Mouse (Mus musculus) left cerebral cortex, adult 11 months (tissue): ENCODE results near the gene Pax5.
"Not testable (repeated sequence)": the region's sequence is repeated elsewhere in the genome, so short reads cannot be mapped to it uniquely, and the experiment has no call there.

Experiments
- DNase-seq: peaks from one replicate; pipeline ENCODE4 v3.0.0; 2022; ENCODE audit warnings: low spot score

Pax5 gene

DNA sequence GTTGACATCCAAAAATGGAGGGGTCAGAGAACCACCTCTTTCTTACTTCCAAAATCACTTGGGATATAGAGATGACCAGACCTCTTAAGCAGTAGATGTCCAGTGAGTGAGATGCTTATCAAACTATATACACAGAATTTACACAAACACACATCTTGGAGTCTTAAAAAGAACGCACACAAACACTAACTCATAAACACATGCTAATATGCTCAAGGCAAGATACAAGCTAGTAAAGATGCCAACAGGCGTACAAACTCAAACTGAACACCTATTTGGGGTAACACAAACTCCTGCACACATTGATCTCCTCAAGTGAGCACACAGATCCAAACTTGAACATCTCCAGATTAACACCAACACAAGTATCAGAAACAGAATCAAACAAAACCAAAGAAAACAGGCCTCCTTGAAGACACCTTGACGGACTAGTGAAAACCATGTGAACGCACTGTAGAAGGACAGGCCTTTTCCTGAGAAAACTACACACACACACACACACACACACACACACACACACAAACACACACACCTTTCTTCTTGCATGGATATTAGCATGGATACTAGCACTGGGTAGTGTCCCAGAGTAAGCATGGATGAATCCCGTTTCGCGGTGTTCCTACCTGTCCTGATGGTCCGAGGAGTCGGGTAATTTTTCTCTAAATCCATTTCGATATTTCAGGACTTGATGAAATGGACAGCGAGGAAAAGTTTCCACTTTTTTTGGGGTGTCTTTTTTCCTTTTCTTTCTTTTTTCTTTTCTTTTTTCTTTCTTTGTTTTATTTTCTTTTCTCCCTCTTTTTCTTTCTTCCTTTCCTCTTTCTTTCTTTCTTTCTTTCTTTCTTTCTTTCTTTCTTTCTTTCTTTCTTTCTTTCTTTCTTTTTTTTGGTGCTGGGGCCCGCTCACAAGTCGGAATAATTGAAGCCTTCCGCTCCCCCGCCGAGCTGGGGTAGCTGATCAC, at the start of gene Pax5:
TSS of gene Pax5 (minus strand) at position 748 of the 961 bp plus-strand sequence.
- no peak for DNase-seq

DNA sequence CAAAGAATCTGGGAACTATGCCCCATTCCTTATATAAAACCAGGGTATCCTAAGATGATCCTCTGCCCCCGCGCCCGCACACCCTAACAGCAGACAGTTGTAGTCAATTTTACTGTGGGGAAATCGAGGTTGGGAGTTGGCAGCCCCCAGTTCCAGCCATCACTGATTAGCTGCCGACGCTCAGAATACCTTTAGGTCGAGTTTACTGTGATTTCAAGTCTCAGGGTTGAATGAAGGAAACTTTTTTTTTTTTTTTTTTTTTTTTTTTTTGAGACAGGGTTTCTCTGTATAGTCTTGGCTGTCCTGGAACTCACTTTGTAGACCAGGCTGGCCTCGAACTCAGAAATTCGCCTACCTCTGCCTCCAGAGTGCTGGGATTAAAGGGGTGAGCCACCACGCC, 46.8 kb upstream of the Pax5 start:
- not testable (repeated sequence) for DNase-seq

DNA sequence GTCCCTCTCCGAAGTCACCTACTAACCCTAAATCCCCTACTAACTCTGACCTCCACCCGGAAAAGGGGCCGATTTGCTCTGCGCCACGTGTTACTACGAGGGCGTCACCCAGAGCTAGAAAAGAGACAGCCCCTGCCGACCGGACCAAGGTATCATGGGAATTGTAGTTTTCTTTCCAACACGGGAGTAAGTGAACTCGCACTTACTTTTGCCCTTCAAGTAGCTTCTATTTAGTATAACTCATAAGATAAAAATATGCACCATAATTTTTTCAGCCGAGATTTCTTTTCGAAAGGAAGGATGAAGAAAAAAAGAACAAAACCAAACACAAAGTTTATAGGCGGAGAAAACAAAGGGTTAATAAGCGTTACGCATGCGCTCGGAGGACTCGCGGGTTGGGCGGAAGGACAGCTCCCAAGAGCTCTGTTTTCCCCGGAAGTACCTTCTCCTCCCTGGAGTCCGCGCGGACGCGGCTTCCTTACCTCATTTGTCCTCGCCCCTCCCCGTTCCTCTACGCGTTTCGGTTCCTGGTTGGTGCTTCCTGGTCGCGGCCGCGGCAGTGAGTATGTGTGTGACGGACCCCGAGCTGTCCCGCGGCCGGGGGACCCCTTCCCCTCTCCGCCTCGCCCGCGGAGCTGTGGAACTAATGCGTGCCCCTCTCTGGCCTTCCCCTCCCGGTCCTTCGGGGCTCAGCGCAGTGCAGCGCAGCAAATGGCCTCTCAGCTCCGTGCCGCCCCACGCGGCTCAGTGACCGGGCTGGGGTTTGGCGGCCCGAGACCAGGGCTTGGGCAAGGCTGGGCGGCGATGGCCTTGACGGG, 46.1 kb upstream of the Pax5 start:
- peak; percentile 87 for DNase-seq

- no peak for DNase-seq
Measured at GRCm38 (mm10) chr4:44755553-44756133, 45.4 kb upstream of the Pax5 start, which contains the start of gene Zcchc7. Zcchc7 (plus strand) TSS chr4:44755877.

DNA sequence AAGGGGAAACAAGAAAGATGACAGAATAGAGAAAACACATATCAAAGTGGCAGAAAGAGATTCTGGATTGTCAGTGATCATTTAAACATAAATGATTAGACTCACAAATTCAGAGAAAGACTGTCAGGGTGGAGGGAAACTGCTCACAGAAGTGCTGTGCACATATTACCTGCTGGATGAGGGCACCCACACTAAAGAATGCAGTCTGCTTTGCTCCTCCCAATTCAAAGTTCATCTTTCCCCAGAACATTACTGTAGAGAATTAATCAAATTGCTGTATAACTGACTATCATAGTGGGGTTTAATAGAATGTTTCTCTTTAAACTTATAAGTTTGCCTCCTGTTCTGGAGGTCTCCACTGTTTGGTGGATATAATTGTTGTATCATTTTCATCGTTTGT, 30.2 kb upstream of the Pax5 start:
- no peak for DNase-seq

DNA sequence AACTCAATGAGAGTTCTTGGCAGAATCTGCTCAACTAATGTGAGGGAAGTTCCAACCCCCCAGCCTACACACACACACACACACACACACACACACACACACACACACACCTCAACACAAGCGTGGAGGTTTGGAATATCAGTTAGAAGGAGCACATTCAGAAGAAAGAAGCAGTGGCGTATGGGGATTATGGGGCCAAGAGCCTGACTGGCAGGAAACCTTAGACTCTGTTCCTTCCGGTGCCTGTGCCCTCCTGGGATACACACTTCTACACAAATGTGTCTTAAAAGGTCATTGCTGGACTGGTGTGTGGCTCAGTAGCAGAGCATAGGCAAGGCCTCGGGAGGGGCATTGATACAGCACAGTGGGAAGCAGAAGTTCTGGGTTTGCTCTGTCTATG, 10.9 kb upstream of the Pax5 start:
- DNase-seq: no peak

GRCm38 (mm10) chr4:44720046-44720445, 9.8 kb upstream of the Pax5 start:
- no peak for DNase-seq

DNA sequence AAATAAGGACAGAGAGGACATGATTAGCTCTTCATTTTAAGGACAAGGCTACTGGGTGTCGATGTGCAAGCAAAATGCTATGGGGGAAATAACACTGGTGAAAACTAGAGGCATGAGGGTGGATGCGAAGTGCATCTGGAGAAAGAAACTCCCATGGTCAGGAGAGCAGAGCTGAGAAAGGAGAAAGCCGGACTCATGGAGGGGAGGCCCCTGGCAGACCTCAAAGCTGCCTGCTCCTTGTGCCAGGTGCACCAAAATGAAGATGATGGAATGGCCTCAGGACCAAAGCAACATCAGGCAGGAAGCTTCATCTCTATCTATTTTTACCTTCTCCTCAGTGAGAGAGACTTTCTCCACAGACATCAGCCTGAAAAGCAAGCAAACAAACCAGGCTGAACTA, 7.4 kb upstream of the Pax5 start:
- no peak for DNase-seq

- no peak for DNase-seq
Measured at GRCm38 (mm10) chr4:44716391-44716790, 6.1 kb upstream of the Pax5 start.

GRCm38 (mm10) chr4:44715621-44716160, 5.4 kb upstream of the Pax5 start:
- DNase-seq: no peak

DNA sequence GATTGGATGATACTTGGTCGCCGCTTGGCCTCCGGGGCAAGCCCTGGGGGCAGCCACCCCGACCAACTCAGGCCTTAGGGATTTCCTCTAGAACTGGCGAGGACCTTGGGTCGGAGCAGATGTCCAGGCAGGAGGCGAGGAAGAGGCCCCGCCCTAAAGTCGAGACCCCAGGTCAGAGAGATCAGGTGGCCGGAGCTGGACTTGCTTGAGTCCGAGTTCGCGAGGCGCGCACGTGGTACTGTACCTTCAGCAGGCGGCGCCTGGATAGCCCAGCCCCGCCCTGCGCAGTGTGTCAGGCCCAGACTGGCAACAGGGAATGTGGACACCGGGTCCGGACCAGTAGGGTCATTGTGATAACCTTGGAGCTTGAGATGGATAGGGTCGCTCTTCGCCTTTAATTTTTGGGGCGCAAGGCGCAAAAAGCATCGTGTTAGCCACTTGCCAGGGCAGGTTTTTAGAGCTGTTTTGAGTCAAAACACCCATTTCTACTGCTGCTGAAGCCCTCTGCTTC, 3.9 kb upstream of the Pax5 start:
- no peak for DNase-seq

DNA sequence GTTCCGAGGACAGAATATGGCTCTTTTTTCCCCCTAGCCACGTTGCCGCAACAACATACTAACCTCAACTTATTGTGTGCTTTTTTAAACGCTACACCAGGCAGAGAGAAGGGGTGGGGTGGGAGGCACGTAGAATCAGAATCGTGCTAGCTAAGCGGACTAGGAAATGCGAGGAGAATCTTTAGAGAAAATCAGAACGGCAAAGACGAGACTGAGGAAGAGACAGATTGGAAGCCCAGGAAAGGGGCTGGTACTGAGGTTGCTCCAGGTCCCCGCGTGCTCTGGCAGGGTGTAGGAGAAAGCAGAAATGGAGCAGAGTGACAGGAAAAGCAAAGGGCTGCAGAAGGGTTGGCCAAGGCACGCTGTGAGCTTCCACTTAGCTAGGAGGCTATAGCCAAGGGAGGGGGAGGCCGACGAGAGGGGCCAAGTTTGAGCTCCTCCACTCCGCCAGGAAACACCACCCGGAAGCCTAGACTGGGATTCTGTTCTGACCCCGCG, 3.3 kb upstream of the Pax5 start:
- DNase-seq: no peak

GRCm38 (mm10) chr4:44712786-44713553, 2.7 kb upstream of the Pax5 start:
- DNase-seq: no peak

GRCm38 (mm10) chr4:44712051-44712700, 1.9 kb upstream of the Pax5 start:
- DNase-seq: no peak

DNA sequence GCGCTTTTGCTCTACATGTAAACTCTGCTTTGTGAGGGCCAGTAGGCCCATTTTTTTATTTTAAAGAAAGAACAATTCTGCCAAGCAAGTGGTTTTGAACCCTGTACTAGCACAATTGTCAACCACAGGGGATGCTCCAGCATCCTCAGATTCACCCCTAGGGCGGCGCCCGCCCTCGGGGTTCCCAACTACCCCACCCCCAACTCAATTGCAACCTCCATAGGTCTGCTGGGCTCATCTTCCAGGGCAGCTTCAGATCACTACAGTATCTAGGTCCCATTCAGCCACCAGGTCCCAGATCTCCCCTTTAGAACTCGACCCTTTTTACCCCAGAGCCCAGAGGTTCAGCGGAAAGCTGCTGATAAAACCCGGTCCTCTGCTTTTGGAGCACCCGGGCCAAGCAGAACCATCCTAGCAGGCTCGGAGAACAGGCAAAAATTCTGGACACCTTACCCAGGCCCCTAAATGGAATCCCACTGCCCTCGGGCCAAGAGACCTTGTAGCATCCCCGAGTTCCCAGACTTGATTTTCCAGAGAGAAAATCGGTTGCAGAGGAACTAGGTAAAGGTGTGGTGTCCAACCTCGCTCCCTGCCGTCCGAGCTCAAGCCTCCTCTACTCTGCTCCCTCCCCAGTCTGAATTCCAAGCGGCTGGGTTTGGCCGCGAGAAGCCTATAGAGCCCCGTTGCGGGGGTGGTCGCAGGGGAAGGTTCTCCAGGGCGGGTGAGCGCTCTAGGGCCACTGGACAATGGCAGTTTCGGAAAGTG, 1.0 kb upstream of the Pax5 start:
- DNase-seq: no peak

DNA sequence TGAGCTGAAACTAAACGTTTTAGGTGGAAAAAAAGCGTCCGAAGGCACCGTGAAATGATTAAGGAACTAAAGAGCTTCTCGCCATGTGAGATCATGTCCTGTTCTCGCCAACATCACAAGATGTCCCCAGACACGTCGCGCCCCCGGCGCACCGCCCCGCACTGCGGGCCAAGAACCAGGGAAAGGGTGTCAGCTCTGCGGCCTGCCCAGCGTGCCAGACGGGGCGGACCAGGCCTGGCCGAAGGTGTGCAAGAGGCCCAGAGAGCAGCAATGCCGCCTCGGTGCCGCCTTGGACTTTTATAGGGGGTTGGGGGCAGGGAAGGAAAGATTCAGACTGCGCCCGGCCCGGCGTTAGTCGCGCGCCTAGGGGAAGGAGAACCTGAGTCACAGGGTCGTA, 412 bp upstream of the Pax5 start:
- no peak for DNase-seq

- no peak for DNase-seq
Measured at GRCm38 (mm10) chr4:44709091-44709695, 1.1 kb downstream of the Pax5 start.

DNA sequence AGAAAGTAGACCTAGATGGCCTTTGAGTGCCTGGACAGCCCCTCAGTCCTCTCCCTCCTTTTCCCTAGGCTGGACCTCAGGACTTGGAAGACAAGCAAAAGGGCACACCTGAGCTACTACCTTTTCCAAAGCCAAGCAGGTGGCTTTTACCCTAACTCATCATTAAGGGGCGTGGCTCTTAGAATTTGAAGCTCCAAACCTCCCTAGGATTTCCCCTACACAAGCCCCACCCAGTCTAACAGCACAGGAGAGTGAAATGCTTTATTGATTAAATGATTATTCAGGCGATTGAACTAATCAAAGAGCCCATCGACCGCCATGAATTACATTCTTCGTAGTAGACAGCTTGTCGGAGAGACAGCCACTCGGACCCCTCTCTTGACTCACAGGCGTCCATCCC, 2.0 kb downstream of the Pax5 start:
- no peak for DNase-seq

GRCm38 (mm10) chr4:44706865-44707264, 3.4 kb downstream of the Pax5 start:
- DNase-seq: no peak
